Mouse (Mus musculus): ENCODE measurements at regions not wholly inside any gene's neighbourhood (a gene's known extent, or its start where the extent isn't known, plus 50 kb on each side); places are given as distances from the start of the nearest gene placed in this dataset.

DNA sequence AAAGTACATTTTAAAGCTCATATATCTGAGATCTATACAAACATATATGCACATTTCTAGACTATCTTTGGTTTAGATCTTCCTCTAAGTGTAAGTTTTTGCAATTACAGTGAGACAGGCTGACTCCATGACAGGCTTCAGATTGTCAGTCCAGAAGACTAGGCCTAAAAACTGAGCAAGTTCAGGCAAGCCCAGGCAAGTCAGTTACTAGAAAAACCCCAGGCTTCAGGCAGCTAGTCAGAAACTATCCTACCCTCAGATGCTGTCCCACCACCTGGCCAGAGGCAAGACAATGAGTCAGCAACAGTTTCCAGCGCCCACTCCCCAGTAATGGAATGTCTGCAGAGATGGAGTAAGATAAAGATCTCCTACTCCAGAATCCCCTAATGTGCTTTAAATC, 53.4 kb upstream of the Qrfpr start:
- DNase-seq (ENCODE audit: low spot score in 2 of 2): no peak

Data from left cerebral cortex, adult 18-20 months (tissue).